Mouse (Mus musculus): ENCODE measurements at regions not wholly inside any gene's neighbourhood (a gene's known extent, or its start where the extent isn't known, plus 50 kb on each side); places are given as distances from the start of the nearest gene placed in this dataset.

GRCm38 (mm10) chr10:22917797-22918196, 97.8 kb upstream of the Tcf21 start:
- no peak for DNase-seq

- peak; percentile 15 for DNase-seq
Measured at GRCm38 (mm10) chr10:22915785-22916514, 96.0 kb upstream of the Tcf21 start.

GRCm38 (mm10) chr10:22913112-22913511, 93.1 kb upstream of the Tcf21 start:
- no peak for DNase-seq

GRCm38 (mm10) chr10:22908640-22909039, 88.7 kb upstream of the Tcf21 start:
- DNase-seq, result no peak

GRCm38 (mm10) chr10:22905281-22905680, 85.3 kb upstream of the Tcf21 start:
- DNase-seq, result no peak

GRCm38 (mm10) chr10:22893442-22893985, 73.5 kb upstream of the Tcf21 start:
- no peak for DNase-seq

GRCm38 (mm10) chr10:22887451-22887850, 67.5 kb upstream of the Tcf21 start:
- DNase-seq, result no peak

- no peak for DNase-seq
Measured at GRCm38 (mm10) chr10:22879714-22880113, 59.7 kb upstream of the Tcf21 start.

- DNase-seq, result no peak
Measured at GRCm38 (mm10) chr10:22877536-22878130, 57.7 kb upstream of the Tcf21 start.

- DNase-seq, result no peak
Measured at GRCm38 (mm10) chr10:22877028-22877427, 57.1 kb upstream of the Tcf21 start.

- DNase-seq, result no peak
Measured at GRCm38 (mm10) chr10:22875675-22876074, 55.7 kb upstream of the Tcf21 start.

- DNase-seq, result no peak
Measured at GRCm38 (mm10) chr10:22875181-22875580, 55.2 kb upstream of the Tcf21 start.
